Mouse (Mus musculus) frontal cortex, adult 2 months (tissue): ENCODE results near the gene Gm6217. TPM values are rescaled to one million over a fixed set of nuclear protein-coding genes. Genes with fewer than 3 reads are reported as not detected.

Experiments
- DNase-seq, 2 experiments: peaks; one replicate each; pipeline ENCODE4 v3.0.0; 2022; ENCODE audit warnings: low spot score in 1 of 2; ENCODE audit errors: extremely low spot score in 1 of 2
- polyA plus RNA-seq: library from polyadenylated mRNA; depleted of rRNA; stranded (reverse); fragments of >200 nt; gene quantifications from 2 replicates; pipeline ENCODE4 v1.2.3, GENCODE M21; 2012; rRNA removed

The Gm6217 gene
- polyA plus RNA-seq, 1 experiment: not detected

DNA sequence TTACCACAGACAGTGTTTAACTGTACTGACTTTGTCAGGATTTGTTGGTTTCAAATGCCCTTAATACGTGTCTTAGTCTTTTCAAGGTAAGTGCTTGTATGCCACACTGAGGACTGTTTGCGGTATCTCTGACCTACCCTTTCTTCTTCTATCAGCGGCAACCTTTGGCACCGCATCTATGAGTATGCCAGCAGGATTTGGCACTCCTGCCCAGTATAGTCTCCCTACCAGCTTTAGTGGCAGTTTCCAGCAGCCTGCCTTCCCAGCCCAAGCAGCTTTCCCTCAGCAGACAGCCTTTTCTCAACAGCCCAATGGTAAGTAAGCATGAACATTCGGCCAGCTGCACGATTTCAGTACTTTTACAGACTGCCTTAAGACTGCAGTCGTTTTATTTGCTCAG is 37.9 kb downstream of the Gm6217 start:
- no peak for DNase-seq

Other genes with a start within 250 kb of the Gm6217 start
- gene Mff, start 206.5 kb downstream of the Gm6217 start, polyA plus RNA-seq: 309 and 333 TPM in 2 replicates
- gene Tm4sf20, start 162.9 kb downstream of the Gm6217 start, polyA plus RNA-seq: not detected in 2 replicates
- not detected in 2 replicates for gene Gm47791, start 160.2 kb downstream of the Gm6217 start, polyA plus RNA-seq
- gene Agfg1, start 91.9 kb downstream of the Gm6217 start, polyA plus RNA-seq: 36.0 and 36.3 TPM in 2 replicates
- 1.5 and 2.2 TPM in 2 replicates for gene A030005L19Rik, start 18.1 kb downstream of the Gm6217 start, polyA plus RNA-seq
- gene A030014E15Rik, start 6.5 kb downstream of the Gm6217 start, polyA plus RNA-seq: 0.15 and 0.20 TPM in 2 replicates
- not detected in 2 replicates for gene A030003K21Rik, start 12.0 kb upstream of the Gm6217 start, polyA plus RNA-seq
- not detected in 2 replicates for gene Gm7544, start 24.6 kb upstream of the Gm6217 start, polyA plus RNA-seq
- gene Gm47955, start 28.9 kb upstream of the Gm6217 start, polyA plus RNA-seq: not detected in 2 replicates
- gene Gm47959, start 69.1 kb upstream of the Gm6217 start, polyA plus RNA-seq: not detected in 2 replicates
- 3.8 and 5.0 TPM in 2 replicates for gene Slc19a3, start 107.0 kb upstream of the Gm6217 start, polyA plus RNA-seq
- not detected in 2 replicates for gene Krtap28-10, start 111.1 kb upstream of the Gm6217 start, polyA plus RNA-seq
- gene Gm47969, start 113.5 kb upstream of the Gm6217 start, polyA plus RNA-seq: 0.14 TPM in 1 of 2 replicates, not detected in the other
- gene A030005K14Rik, start 128.0 kb upstream of the Gm6217 start, polyA plus RNA-seq: not detected in 2 replicates
- gene Krtap28-13, start 129.5 kb upstream of the Gm6217 start, polyA plus RNA-seq: 0.18 TPM in 1 of 2 replicates, not detected in the other
- not detected in 2 replicates for gene Ccl20, start 185.4 kb upstream of the Gm6217 start, polyA plus RNA-seq
- gene Daw1, start 228.4 kb upstream of the Gm6217 start, polyA plus RNA-seq: 0.44 and 0.48 TPM in 2 replicates